Mouse (Mus musculus) thymus, postnatal 36 days (tissue): ENCODE results near the gene Nxpe3.

Experiments used
- DNase-seq, 2 experiments: peaks; one replicate each; pipeline ENCODE4 v3.0.0; 2022; ENCODE audit warnings: mixed read lengths in 2 of 2

Gene Nxpe3

DNA sequence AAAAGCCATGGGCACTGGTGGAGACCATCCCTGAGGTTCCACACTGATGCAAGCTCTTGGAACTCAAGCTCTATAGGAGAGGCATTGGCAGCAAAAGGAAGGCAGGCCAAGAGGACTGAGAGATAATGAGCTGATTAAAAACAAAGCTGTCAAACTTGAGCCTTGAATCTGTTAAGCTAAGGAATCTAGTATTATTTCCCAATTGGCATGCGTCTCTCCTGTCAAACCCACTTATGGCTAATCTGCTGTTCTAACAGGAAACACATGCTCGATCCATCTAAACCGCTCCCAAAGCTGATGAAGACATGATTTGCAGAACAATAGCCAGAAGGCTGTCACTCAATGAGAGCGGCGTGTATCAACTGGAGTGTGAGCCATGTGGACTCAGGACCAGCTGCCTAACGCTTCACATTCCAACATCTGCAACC lies 87.6 kb downstream of the Nxpe3 start:
- no peak for DNase-seq

DNA sequence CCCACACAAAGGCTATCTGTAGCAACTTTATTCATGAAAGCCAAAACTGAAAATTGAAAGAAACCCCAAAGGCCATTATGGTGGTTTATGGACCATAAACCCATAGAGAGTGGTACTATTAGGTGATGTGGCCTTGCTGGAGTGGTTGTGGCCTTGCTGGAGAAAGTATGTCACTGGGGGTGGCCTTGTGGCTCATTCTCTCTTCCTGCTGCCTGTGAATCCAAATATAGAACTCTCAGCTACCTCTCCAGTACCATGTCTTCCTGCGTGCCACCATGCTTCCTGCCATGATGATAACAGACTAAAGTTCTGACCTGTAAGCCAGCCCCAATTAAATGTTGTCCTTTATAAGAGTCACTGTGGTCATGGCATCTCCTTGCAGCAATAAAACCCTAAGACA lies 90.3 kb downstream of the Nxpe3 start:
- no peak for DNase-seq

DNA sequence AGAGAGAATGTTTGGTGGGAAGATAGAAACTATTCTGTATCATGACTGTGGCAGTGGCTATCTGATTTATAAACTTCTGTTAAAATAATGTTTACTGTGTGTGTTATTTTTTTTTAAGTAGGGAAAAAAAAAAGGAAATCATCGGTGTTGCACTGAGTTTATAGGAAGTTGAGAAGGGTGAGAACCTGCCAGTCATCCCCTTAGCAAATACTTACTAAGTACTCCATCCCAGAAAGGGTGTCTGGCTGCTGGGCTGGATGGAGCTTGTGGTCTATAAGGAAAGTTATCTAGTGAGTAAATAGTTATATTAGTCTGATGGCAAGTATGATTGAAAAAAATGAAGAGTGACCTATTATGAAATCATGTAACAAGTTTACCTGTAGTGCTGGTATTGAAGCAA lies 93.5 kb downstream of the Nxpe3 start:
- DNase-seq: no peak

DNA sequence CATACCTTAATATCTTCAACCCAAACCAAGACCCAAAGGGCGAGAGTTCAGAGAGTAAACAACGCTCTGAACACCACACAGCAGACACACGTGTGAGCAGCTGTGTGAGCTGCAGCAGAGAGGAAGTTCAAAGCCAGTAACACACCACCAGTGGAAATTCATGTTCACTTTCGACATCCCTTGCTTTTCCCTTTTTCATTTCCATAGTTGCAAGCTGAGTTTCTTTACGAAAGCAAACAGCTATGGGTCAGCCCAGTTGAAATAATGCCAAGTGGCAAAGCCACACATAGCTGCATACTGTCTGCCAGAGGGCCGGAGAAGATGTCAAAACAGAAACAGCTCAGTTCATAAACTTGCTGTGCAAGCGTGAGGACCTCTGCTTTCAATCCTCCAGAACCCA lies 96.2 kb downstream of the Nxpe3 start:
- no peak for DNase-seq

DNA sequence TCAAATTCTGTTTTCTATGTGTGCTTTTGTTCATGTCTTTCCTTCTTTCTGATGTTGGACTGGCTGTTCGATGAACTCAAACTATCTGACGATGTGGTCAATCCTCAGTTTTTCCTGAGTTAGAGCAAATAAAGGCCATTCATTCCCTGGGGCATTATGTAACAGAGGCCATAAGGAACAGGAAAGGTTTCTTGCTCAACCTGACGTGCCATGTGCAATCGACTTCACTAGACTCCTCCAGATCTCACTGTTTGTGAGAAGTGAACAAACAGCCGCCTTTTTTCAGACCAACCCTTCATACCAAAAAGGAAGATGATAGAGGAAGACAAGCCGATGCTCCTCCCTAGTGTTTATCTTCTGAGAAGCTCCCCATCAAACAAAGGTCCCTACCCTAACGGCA lies 104.8 kb downstream of the Nxpe3 start:
- DNase-seq: no peak
